Mouse (Mus musculus) MEL (cell line): ENCODE data around the gene Trub1.

Experiments used
- CTCF ChIP-seq, 3 experiments: IDR thresholded peaks in 2 of 3; conservative IDR thresholded peaks in 1 of 3; 2 replicates each; pipeline ENCODE4 v1.5.1; 2011 to 2012; ENCODE audit warnings: low read length in 3 of 3, low read depth in 2 of 3, mild to moderate bottlenecking in 2 of 3, improper control_type of control experiment in 1 of 3, inconsistent platforms in 1 of 3, mixed read lengths in 1 of 3, moderate library complexity in 1 of 3; ENCODE audit not compliant: control insufficient read depth in 1 of 3, insufficient read depth in 1 of 3, poor library complexity in 1 of 3, severe bottlenecking in 1 of 3
- MEF2A ChIP-seq: IDR thresholded peaks from 2 replicates; pipeline ENCODE4 v1.6.1; 2014; ENCODE audit warnings: low read depth, mild to moderate bottlenecking, inconsistent platforms, low read length, improper control_type of control experiment; ENCODE audit not compliant: poor library complexity, insufficient replicate concordance, severe bottlenecking; ENCODE audit errors: extremely low read depth

DNA sequence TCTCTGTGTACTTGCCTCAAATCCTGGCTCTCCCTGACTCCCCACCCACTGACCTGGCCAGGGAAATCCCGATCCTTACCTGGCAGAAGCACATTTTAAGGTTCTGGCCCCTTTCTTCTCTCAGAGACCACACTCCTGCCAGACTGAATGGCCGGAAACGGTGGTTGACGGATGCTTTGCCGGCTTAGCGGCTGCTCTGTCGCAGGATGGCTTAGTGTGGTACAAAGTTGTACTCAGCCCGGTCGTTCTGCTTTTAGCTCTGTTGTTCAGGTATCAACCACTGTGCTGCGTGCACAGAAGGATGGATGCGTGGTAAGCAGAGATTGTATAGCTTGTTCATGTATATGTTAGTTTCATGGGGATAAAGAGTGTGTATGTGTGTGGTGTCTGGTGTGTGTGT is 25.3 kb downstream of the Trub1 start:
- TF ChIP-seq CTCF (IDR thresholded peaks at IDR 0.05 in 2 of 3, conservative IDR thresholded peaks at IDR 0.05 in 1 of 3; ENCODE audit: control insufficient read depth in 1 of 3, insufficient read depth in 1 of 3, low read depth in 2 of 3, low read length in 3 of 3, poor library complexity in 1 of 3, severe bottlenecking in 1 of 3) (no peak), MEF2A (no peak)
